Mouse (Mus musculus): ENCODE data around the gene Fgfr2.

The Fgfr2 gene

DNA sequence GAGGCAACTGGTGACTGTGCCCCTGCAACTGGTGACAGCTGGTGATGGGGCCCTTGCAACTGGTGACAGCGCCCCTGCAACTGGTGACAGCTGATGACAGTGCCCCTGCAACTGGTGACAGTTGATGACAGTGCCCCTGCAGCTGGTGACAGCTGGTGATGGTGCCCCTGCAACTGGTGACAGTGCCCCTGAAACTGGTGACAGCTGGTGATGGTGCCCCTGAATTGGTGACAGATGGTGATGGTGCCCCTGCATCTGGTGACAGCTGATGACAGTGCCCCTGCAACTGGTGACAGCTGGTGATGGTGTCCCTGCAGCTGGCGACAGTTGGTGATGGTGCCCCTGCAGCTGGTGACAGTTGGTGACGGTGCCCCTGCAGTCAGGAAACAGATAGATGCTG lies 2296.8 kb downstream of the Fgfr2 start:
- no peak for DNase-seq (ENCODE audit: low read depth, low spot score)

DNA sequence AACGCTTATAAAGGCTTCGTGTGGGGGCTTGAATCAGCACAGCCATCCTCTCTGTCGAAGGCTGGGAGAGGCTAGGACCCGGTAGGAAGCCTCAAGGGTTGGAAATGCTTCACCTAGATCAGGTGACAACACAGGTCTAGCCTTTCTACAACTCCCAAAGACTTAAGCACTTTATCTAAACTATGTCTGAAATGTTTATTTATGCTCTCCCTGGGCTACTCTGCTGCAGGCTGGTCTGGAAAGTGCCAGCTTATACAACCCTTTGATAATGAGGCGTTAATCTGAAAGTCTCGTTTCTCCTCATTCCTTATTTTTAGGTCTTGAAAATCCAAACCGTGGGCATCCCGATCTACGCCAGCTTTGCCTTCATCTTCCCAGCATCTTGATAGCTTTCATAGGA lies 2299.2 kb downstream of the Fgfr2 start:
- no peak for DNase-seq (ENCODE audit: low read depth, low spot score)

DNA sequence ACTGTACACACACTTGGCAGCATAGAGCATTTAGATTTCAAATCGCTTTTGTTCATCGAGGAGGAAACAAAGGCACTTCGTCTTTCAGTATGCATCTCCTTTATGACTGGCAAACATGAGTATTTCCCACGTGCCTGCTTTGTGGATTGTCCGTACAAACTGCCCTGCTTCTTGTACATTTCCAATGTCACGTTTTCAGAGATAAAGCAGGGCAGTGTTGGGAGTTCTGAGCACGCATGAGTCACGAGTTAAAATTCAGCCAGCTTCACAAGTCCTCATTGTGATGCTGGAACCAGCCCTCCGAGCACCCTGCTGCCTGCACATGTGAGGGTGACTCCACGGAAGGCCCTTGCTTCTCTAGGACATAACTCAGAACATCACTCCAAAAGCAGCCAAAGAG lies 2303.5 kb downstream of the Fgfr2 start:
- peak; percentile 87 for DNase-seq (ENCODE audit: low read depth, low spot score)

DNA sequence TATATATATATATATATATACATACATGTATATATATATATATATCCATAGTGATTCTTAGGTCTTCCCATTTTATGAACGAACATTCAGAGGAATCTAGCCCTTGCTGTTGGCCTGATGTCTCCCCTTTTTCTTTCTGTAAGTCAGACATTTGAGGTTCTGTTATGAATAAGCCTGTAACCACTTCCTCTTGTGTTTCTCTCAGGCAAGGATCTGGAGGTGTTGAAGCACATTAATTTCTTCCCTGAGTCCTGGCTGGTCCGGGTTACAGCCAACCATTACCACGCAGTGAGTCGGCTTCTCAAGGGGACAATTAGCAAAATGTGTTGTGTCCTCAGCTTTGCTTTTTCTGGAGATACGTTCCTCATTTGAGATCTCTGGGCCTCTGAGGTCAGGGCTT lies 2304.3 kb downstream of the Fgfr2 start:
- no peak for DNase-seq (ENCODE audit: low read depth, low spot score)

DNA sequence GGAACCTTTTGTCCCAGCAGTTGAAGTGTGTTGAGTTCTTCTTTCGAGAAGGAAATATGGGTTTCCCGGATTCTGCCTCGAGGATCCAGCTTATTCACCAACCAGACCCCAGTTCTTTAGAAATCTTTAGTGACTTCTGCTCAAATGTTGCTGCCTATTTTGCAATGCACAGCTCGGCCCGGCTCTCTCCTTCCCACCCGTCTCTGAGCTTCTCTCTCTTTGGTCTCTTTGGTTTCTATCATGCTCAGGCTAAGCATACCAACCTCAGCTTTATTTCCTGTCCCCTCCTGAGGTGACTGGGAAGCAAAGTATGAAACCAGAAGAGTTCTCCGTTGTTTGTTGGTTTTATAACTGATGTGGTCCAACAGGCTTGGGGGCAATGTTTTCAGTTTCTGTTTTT lies 2306.9 kb downstream of the Fgfr2 start:
- no peak for DNase-seq (ENCODE audit: low read depth, low spot score)

DNA sequence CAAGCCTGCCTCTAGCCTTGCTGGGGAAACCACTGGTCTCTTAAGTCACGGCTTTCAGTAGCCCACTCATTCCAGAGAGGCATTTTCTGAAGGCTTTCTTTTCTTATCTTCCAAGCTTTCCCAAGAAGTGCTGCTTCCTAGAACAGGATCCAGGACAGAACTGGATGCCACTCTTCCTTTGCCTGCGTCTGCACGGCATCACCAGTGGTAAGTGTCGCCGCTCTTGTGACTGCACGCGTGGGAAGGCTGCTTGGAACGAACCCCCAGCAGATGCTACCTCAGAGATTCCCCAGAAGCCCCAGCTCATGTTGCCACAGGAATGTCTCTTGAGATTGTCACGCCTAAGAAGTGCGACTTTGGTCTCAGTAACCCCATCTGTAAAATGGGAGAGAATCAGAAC lies 2307.5 kb downstream of the Fgfr2 start:
- DNase-seq (ENCODE audit: low read depth, low spot score), result peak; percentile 60

DNA sequence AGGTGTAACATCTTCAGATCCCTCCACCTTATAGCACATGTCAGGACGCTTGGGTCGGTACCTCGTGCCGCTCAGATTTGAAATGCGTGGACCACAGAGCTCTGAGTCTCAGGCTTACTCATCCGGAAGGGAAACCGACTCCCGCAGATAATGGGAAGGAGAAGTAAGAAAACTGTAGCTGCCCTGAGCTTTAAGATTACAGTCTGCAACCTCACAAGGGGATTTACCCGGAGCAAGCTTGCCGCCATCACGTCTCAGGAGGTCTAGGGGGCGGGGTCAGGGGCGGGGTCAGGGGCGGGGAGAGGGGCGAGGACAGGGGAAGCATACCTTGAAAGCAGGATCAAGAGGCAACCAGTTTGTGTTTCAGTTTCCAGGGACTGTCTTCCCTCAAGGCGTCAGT lies 2310.7 kb downstream of the Fgfr2 start:
- no peak for DNase-seq (ENCODE audit: low read depth, low spot score)

DNA sequence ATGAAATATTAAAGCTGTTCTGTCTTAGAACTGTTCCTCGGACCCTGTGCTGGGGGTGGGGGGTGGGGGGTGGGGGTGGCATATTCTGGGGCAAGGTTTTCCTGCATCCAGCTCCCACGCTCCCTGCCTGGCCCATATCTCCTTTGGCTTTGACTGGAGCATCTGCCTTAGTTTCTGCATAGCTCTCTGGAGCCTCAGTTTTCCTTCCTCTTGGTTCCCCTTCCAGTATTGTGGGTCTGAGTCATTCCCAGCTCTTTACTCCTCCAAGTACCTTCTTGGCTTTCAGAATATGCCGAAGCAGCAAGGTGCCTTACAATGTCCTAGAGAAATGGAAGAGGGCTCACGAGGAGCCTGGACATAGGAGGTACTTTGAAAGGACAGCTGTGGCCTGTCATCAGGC lies 2312.9 kb downstream of the Fgfr2 start:
- no peak for DNase-seq (ENCODE audit: low read depth, low spot score)

DNA sequence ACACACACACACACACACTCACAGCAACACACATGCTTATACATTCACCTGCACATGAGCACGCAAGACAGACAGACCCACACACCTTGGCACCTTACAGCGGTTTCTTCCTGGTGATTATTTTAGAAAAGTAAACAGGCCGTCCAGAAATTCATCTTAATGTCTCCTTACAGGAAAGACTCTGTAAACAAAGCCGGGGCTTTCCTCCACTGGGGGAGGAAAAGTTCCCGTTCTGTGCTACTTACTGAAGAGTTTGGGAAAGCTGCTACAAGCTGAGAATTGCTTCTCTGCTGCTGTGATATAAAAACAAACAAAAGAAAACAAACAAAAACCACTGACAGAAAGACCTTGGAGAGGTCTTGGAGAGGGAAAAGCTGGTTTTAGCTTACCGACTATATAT lies 2314.5 kb downstream of the Fgfr2 start:
- DNase-seq (ENCODE audit: low read depth, low spot score), result no peak

DNA sequence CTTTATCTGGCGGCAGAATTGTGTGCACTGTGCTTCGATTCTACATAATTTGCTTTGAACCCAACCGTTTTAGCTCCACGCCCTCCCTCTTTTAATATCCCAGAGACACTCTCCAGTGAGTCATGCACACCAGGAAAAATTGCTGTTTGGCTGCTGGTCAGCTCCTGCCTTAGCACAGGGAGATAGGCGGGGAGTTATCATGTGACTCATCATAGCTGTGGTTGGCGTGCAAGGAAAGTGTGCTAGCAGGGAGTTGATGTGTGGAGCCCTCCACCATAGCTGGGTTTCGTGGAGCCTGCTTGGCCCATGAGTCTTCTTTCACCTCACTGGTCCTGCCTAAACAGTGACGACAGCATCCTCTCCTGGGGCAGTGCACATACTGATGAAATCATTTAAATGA lies 2315.4 kb downstream of the Fgfr2 start:
- peak; percentile 88 for DNase-seq (ENCODE audit: low read depth, low spot score)

DNA sequence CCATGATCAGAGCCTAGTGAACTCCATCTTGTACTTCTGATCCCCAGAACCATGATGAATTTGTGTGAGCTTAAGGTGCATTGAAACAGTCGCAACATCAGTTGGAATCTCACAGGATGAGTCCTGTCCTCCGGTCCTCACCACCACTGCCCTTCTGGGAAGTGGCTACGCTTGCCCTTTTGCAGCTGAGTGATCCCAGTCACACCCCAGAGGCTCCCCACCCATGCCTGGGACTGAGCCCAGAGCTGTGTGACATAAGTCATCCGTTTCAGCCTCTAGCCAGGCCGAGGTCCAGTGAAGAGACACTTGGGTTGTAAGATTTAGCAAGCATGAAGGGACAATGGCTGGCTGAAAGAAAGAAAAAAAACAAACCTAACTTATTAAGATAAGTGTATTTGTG lies 2318.2 kb downstream of the Fgfr2 start:
- no peak for DNase-seq (ENCODE audit: low read depth, low spot score)

DNA sequence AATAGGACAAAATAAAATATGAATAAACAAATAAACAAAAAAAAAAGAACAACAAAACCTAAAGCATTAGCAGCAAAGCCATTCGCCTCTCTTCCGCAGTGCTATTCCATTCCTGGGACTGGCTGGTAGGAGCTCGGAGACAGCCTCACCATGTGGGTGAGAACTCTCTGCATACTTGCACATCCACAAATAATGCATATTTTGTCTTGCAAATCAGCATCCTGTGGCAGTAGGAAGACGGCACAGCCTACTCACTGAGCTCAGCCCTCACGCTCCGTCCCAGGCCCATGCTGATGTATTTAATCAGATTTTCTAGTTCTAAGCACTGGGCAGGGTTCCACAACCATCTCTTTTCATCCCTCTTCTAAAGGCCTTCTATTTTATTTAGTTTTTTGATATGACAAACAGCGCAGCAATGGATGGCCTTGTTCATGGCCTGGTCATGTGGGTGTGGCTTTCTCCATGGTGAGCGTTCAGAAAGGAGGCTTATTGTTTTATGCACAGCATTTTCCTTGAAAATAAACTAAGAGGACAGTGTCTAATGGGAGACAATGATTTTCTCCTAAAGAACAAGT lies 2319.8 kb downstream of the Fgfr2 start:
- DNase-seq (ENCODE audit: low read depth, low spot score), result no peak

DNA sequence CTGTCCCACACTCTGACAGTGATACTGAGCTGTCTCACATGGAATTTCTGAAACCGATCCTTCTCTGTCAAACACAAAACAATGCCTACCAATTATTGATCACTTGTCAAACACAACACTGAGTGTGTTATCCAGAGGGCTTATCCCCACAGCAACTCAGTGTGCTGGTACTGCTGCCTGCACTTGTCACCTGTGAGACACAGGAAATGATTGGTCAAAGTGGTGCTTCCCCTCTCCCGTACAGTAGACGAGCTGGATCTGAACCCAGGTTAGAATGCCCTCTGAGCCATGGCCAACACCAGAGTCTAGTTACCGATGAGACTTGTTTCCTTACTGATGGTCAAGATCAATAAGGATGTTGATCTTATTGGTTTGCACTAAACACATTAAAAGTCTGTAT lies 2321.3 kb downstream of the Fgfr2 start:
- DNase-seq (ENCODE audit: low read depth, low spot score), result no peak

DNA sequence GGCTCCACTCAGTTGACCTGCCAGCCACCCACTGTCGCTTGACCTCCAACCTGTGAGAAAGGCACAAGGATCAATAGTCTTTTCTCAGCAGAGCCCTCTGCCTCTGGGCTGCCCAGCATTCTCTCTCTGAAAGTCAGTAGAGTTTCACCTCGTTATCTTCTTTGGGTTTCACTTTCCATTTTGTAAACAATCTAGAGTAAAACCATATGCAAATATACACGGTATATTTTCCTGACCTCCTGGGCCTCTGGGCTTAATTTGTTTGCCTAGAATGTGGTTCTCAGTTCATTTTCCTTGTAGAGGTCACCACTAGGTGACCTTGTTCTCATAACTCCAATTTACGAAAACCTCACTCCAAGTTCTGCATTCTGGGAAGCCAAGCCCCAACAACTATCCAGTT lies 2322.5 kb downstream of the Fgfr2 start:
- DNase-seq (ENCODE audit: low read depth, low spot score), result no peak

DNA sequence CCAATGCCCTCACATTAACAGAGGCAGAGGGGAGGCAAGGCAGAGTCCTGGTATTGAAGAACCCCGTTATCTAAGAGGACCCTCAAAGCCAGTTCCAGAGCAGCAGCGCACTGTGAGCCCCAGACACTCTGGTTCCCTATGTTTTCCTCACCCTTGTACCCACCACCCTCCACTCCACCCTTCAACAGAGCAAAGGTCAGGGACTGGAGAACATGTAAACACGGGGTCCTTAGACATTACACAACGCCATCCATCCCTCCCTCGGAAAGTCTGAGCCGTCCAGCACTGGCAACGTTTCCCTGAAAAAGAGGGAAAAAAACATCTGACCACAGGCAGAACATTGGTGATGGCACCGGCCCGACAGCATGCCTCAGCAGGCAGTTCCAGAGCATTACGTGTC lies 2323.7 kb downstream of the Fgfr2 start:
- DNase-seq (ENCODE audit: low read depth, low spot score), result no peak

DNA sequence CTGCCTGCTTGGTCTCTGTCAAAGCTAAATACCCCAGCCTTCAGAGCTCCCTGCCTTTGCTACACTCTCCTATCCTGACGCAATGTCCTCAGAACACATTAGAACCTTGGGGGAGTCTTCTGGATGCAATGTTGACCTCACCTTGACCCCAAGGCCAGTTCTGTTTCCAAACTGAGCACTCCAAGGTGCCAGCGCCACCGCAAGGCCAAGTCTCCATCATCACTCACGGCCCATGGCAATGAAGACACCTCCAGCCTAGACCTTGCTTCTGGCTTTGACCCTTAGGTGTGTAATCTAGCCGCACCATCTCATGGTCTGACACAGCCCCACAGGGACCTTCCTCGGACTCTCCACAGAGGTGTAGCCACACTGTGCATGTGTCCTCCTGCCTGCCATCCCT lies 2325.6 kb downstream of the Fgfr2 start:
- DNase-seq (ENCODE audit: low read depth, low spot score), result no peak

DNA sequence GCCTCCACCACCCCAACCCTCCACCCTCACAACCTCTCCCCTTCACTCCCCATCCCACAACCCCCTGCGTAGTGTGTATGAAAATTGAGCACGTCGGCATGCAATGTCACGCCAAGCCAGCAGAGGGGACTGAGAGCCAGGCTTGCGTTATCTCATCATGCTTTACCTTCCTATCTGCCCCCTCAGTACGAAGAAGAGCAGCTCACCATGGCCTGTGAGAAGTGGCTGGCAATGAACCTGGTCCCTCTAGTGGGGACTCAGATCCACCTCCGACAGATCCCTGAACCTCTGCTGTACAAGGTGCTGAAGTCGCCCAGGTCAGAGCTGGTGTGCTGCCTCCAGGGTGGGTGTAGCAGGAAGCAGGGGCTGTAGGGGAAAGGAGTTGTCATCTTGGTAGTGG lies 2326.4 kb downstream of the Fgfr2 start:
- no peak for DNase-seq (ENCODE audit: low read depth, low spot score)

DNA sequence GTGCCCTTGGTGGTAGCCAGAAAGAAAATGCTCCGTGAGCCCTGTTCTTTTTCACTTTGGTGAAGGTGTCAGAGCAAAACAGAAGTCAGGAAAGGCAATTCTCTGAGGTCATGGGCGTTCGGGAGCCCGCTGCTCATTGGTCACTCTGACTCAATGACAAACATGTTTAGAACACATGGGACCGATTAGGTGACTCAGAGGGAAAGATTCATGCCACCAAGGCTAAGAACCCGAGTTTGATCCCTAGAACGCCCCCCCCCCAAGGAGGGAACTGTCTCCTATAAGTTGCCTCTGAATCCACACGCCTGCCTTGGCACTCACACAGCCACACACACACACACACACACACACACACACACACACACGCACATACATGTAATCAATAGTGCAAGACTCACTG lies 2329.5 kb downstream of the Fgfr2 start:
- no peak for DNase-seq (ENCODE audit: low read depth, low spot score)

DNA sequence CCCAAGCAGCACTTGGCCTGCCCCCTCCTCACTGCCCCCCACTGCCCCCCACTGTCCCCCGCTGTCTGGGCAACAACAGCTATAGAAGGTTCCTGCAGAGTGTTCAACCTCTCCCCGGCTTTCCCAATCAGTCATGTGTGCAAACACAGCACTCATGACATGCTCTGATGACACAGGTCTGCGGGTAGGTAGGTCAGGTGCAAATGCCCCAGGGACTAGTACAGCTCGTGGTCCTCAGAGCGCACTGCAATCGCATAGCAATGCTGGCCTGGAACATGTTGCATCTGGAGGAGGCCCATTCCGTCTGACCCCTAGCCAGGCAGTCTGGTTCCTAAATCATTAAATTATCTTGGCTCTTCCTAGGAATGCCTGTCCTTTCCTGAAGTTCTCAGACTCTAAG lies 2333.7 kb downstream of the Fgfr2 start:
- no peak for DNase-seq (ENCODE audit: low read depth, low spot score)

DNA sequence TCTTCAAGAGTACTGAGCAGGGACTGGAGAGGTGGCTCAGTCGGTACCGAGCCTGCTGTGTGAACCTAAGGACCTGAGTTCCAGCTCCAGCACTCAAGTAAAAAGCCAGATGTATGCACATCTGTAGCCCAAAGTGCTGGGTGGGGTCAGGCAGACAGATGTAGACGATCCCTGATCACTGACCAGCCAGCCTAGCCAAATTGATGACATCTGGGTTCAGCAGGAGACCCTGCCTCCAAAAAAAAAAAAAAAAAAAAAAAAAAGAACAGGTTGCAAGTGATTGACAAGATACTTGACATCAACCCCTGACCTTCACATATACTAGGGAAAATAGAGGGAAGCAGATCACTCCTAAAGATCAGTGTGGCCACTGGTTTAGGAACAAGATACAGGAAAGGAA lies 2334.2 kb downstream of the Fgfr2 start:
- DNase-seq (ENCODE audit: low read depth, low spot score), result no peak

DNA sequence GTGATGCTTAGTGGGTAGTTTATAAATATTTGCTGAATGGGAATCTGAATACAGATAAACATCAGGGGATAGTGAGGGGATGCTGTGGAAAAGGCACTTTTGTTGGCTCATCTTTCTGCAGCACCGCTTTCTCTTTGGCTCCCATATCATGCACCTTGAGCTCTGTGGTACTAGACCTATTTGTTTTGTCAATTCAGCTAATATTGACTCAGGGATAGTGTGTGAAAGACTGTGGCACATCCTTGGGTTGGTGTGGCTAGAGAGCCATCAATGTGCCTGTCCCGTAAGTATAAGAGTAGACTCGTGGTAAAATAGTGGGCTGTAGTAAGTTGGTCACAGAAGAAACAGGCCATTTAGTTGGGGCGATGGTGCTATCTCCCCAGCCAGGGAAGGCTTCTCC lies 2335.6 kb downstream of the Fgfr2 start:
- no peak for DNase-seq (ENCODE audit: low read depth, low spot score)

DNA sequence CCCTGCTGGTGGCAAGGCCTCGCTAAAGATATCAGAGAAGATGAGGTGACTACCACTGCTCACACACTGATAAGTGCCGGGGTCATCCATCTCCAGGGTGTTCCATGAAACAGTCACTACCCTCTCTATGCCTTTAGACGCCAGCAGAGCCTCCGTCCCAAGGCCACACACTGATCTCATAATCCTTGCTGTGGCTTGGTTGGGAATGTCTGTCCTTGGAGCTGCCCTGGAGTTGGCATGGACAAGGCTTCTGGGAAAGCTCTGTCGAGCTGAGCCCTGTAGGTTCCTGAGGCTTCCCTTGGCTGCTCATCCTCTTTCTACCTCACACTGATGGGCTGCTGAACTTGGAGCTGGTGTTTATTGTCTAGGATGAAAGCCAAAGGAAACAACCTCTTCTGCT lies 2336.4 kb downstream of the Fgfr2 start:
- DNase-seq (ENCODE audit: low read depth, low spot score), result no peak

DNA sequence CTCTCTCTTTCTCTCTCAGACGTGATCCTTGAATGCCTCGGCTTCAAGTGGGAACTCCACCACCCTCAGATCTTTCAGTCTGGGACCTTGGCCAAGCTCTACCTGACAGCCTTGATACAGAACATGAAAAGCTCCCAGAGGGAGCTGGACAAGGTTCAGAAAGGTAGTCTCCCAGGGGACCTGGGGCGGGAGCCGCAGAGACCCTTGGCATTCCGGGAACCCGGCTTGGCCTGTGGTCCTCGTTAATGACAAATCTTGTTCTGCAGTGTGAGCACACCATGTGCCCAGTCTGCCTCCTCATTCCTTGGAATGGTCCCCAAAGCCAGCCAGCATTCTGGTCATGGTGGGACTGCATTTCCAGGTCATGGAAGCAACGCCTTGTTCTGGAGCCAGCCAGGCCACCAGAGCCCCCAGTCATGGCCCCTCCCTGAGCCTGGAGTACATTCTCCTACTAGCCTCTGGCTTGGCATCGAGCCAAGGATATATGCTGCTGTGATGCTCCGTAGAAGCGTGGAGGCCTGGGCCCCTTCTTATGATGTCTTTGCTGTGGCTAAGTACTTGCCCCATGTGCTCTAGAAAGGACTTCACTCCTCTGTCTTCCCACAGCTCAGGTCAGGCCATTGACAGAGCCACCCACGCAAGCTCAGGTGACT lies 2337.1 kb downstream of the Fgfr2 start:
- no peak for DNase-seq (ENCODE audit: low read depth, low spot score)

DNA sequence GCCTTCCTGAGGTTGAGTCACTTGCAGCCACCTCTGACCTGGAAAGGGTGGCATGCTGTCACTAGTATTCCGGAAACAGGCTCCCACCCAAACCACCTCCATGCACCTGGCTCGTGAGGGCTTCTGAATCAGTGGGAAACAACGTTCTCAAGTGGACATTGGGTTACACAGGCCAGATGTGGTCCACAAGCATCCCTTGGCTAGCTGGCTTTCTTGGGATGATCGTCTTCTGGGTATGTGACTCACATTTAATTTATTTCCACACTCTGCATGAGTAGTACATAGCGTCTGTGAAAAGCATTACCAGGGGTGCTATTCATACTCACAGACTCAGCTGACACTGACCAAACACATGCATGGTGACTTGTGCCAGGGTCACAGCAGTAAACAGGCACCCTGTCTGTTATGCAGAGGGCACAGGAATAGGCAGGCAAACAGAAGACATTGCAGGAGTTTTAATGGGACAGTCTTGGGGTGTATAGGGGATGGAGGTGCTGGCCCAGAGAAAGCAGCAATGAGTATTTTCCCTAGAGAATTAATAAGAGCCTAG lies 2340.6 kb downstream of the Fgfr2 start:
- DNase-seq (ENCODE audit: low read depth, low spot score), result no peak
